Mouse (Mus musculus) layer of hippocampus, postnatal 14 days (tissue): ENCODE results near the gene Gm14435. TPM values are rescaled to one million over a fixed set of nuclear protein-coding genes. Genes with fewer than 3 reads are reported as not detected.
"Not testable (repeated sequence)": the region's sequence is repeated elsewhere in the genome, so short reads cannot be mapped to it uniquely, and the experiment has no call there.

Experiments
- DNase-seq, 2 experiments: peaks; one replicate each; pipeline ENCODE4 v3.0.0; 2021 to 2022; ENCODE audit warnings: low spot score in 2 of 2, mixed read lengths in 1 of 2
- long read RNA-seq, 2 experiments: library from polyadenylated mRNA; stranded (forward); transcript quantifications; one replicate each; pipeline ENCODE4 v2.0.0; 2021
- total RNA-seq, 2 experiments: library from RNA; stranded (reverse); gene quantifications; 2 replicates each; pipeline ENCODE4 v1.2.3; 2021

Gm14435 gene
- total RNA-seq: 10 to 100 TPM; 20.2 to 24.0 TPM
- long read RNA-seq, experiment 1, transcript Gm14435-202 (3 exons, 1,127 nt): major isoform, 13 of 15 reads
- long read RNA-seq, experiment 1, partial matches to known transcripts: 0 of 15 reads
- long read RNA-seq, experiment 1, other reads (novel, unspliced or antisense): 2 of 15 reads
- long read RNA-seq, experiment 2, transcript Gm14435-202 (3 exons, 1,127 nt): major isoform, 19 of 20 reads
- long read RNA-seq, experiment 2, partial matches to known transcripts: 0 of 20 reads
- long read RNA-seq, experiment 2, other reads (novel, unspliced or antisense): 1 of 20 reads

GRCm38 (mm10) chr2:176423294-176423693 is at the start of gene Gm14435:
Gene Gm14435, plus strand, starts transcription at chr2:176423594.
- not testable (repeated sequence) for DNase-seq

Other genes with a start within 250 kb of the Gm14435 start
- gene 2210418O10Rik, start 197.0 kb upstream of the Gm14435 start, total RNA-seq: 1 to 10 TPM; 4.5 to 5.9 TPM
- not detected for gene Gm11009, start 104.1 kb upstream of the Gm14435 start, total RNA-seq
- gene Gm14434, start 63.2 kb downstream of the Gm14435 start, total RNA-seq: not detected
- not detected for gene Zfp967, start 97.5 kb downstream of the Gm14435 start, total RNA-seq
- gene Gm14308, start 212.8 kb downstream of the Gm14435 start, total RNA-seq: 10 to 100 TPM in 1 of 2 experiments, 1 to 10 TPM in 1; 5.3 to 13.5 TPM
- gene Zfp973, start 246.9 kb downstream of the Gm14435 start, total RNA-seq: 10 to 100 TPM; 12.3 to 14.5 TPM